Mouse (Mus musculus): ENCODE measurements at regions not wholly inside any gene's neighbourhood (a gene's known extent, or its start where the extent isn't known, plus 50 kb on each side); places are given as distances from the start of the nearest gene placed in this dataset.

GRCm38 (mm10) chr5:15846790-15847189, 87.7 kb upstream of the Cacna2d1 start:
- no peak for TF ChIP-seq CTCF (IDR thresholded peaks at IDR 0.05; ENCODE audit: borderline replicate concordance, control insufficient read depth, extremely low read depth, insufficient read depth, low read length, poor library complexity)
- no peak for TF ChIP-seq POLR2A (IDR thresholded peaks at IDR 0.05; ENCODE audit: control insufficient read depth, extremely low read depth, insufficient read depth, low read length, poor library complexity)

All from thymus, adult 2 months (tissue).